Mouse (Mus musculus) left cerebral cortex, adult 2 months (tissue): Measurements from ENCODE around the gene Ube4b. TPM values are rescaled to one million over a fixed set of nuclear protein-coding genes. Genes with fewer than 3 reads are reported as not detected.

Experiments
- DNase-seq, 2 experiments: peaks; one replicate each; pipeline ENCODE4 v3.0.0; 2021 to 2022; ENCODE audit warnings: low spot score in 2 of 2, mixed read lengths in 1 of 2; ENCODE audit errors: extremely low spot score in 1 of 2
- H3K27ac ChIP-seq: fragments of 200-600 bp; 2 replicates; pipeline ENCODE4 v1.8.1; 2022
- H3K4me3 ChIP-seq: fragments of 200-600 bp; 2 replicates; pipeline ENCODE4 v1.8.1; 2022
- CTCF ChIP-seq: fragments of 200-600 bp; IDR thresholded peaks from 2 replicates; pipeline ENCODE4 v1.8.1; 2022; ENCODE audit warnings: antibody characterized with exemption, mild to moderate bottlenecking, moderate library complexity
- intact Hi-C: fragments of 180-260 bp; cut with DNase I; formaldehyde crosslinking; loops from one replicate; pipeline ENCODE4 v1.15.1; 2025
- total RNA-seq, 2 experiments: library from RNA; stranded (reverse); gene quantifications; 2 replicates each; pipeline ENCODE4 v1.2.3; 2021

Ube4b gene
- total RNA-seq, 2 experiments from 2014 or later: 110 TPM

- Histone ChIP-seq H3K27ac (peak within 1 kb of the TSS; percentile 94), H3K4me3 (peak within 1 kb of the TSS; percentile 72)
- peak; percentile 99 to 100 for DNase-seq
- intact Hi-C loops: loop anchor here (2.0 to 5.0 kb wide), 4 partner anchors 43 to 171 kb away; partner anchors contain the start of genes Cenps, Pgd and Ube4b
- TF ChIP-seq CTCF: peak; percentile 99
These were observed 118.7 kb downstream of the Ube4b start, which contains the start of gene Kif1b for GRCm38 (mm10) chr4:149307596-149308490. Kif1b (minus strand) TSS chr4:149307693.

DNA sequence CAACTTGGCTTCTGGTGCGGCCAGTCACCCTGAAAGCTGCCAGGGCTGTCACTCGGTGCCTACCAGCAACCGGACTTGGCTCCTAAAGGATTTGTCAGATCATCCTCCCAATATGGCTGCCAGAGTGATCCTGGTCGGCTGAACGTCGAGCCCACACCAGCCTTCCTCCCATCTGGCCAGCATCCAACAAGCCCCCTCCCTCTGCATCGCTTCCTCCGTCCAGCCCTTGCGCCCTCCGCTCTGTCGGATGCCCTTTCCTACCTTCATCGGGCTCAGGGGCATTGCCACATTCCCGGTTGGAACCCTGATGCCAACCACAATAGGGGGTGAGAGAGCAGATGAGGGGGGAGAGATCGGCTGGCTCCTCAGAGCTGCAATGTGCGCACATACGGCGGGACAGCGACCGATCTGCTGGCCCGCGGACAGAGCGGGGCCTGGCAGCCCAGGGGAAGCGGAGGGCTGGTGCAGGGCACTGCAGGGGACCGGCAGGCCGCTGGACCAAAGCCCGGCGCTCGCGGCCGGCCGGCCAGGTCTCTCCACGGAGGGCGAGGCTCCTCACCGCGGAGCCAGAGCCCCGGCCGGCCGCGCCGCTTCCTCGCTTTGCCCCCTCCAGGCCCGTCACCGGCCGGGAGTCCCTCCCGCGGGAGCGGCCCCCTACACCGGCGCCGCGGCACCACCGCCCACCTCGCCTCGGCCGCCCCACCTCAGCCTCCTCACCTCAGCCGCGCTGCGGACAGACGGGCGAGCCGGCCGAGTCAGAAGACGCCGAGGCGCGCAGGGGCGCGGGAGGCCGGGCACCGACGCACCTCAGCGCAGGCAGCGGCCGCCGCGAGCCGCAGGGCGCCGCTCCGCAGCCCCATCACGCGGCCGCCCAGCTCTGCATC, 119.6 kb downstream of the Ube4b start:
- Histone ChIP-seq H3K4me3 (peak overlapping the region; percentile 72), H3K27ac (peak overlapping the region; percentile 94)
- no peak for TF ChIP-seq CTCF
- peak; percentile 53 to 72 for DNase-seq
- intact Hi-C loops: loop anchor here (2.0 to 5.0 kb wide), 4 partner anchors 42 to 170 kb away; partner anchors contain the start of genes Cenps, Pgd and Ube4b

GRCm38 (mm10) chr4:149305761-149306711, 120.5 kb downstream of the Ube4b start:
- Histone ChIP-seq H3K4me3 (peak overlapping the region; percentile 72), H3K27ac (peak overlapping the region; percentile 94)
- TF ChIP-seq CTCF: no peak; the same call in 1 of the 2 replicates
- DNase-seq: no peak
- intact Hi-C loops: loop anchor here (2.0 to 5.0 kb wide), 4 partner anchors 41 to 169 kb away; partner anchors contain the start of genes Cenps, Pgd and Ube4b

GRCm38 (mm10) chr4:149304466-149304865, 122.1 kb downstream of the Ube4b start:
- intact Hi-C loops: no loop called here
- DNase-seq: no peak
- no peak overlapping the region for H3K27ac ChIP-seq
- peak overlapping the region; percentile 0; the same call in 1 of the 2 replicates for H3K4me3 ChIP-seq
- no peak for TF ChIP-seq CTCF

- no peak overlapping the region for H3K27ac ChIP-seq
- H3K4me3 ChIP-seq: peak overlapping the region; percentile 2
- no peak for TF ChIP-seq CTCF
- intact Hi-C loops: no loop called here
- no peak for DNase-seq
These were observed 123.0 kb downstream of the Ube4b start for GRCm38 (mm10) chr4:149303502-149303901.

DNA sequence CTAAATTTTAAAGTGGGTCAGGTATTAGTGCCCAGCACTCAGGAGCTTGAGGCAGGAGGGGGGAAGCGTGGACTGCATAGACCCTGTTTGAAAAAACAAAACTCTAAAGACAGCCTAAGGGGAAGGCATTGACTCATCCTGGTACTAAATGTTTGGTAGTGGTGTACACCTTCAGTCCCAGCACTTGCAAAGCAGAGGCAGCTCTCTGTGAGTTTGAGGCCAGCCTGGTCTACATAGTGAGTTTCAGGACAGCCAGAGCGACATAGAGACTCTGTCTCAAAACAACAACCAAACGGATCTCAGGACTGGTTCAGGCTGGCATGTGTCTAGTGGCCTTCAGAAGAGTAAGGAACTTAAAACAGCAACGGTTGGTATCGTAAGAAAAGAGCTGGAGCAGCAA, 123.8 kb downstream of the Ube4b start:
- no peak for DNase-seq
- TF ChIP-seq CTCF: no peak
- intact Hi-C loops: no loop called here

DNA sequence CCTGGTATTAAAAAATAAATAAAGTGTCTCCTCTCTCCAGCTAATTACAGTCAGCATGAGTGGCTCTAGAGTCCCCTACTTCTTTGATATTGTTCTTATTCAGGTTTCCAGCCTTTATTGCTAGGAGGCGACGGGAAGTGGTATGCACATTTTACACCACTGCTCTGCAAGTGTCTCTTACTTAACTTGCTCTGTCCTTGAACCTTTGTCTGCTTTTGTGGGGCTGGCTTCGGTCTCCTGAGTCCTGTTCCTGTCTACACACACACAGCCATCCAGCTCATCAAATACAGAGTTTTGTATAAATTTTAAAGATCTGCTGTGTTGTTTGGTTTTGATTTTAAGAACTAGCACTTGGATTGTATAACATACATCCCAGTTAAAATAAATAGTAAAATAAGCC, 124.4 kb downstream of the Ube4b start:
- intact Hi-C loops: no loop called here
- Histone ChIP-seq H3K4me3 (no peak overlapping the region), H3K27ac (no peak overlapping the region)
- DNase-seq: no peak
- TF ChIP-seq CTCF: no peak

More for the DNA sequence above, 123.8 kb downstream of the Ube4b start:
- Histone ChIP-seq H3K27ac (no peak overlapping the region), H3K4me3 (0 out of 2 replicates have a peak overlapping the region, but pooled peaks have one; percentile 2)

DNA sequence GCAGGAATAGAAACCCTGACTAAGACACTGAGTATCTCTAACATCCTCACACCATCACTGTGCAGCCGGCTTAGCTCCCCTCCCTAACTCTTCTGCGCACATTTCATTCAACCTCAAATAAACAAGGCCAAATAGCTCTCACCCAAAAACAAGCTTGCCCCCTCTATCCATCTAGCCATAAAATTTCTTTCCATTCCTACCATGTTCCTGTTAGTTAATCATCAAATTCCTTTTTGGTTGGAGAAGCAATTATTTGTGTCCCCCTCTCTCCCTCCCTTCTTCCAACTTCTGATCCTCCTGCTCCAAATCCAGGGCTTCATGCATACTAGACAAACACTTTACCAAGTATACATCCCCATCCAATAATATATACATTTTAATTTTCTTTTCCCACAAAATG, 130.0 kb downstream of the Ube4b start:
- no peak overlapping the region for H3K27ac ChIP-seq
- TF ChIP-seq CTCF: no peak
- H3K4me3 ChIP-seq: no peak overlapping the region
- DNase-seq: no peak
- intact Hi-C loops: no loop called here

DNA sequence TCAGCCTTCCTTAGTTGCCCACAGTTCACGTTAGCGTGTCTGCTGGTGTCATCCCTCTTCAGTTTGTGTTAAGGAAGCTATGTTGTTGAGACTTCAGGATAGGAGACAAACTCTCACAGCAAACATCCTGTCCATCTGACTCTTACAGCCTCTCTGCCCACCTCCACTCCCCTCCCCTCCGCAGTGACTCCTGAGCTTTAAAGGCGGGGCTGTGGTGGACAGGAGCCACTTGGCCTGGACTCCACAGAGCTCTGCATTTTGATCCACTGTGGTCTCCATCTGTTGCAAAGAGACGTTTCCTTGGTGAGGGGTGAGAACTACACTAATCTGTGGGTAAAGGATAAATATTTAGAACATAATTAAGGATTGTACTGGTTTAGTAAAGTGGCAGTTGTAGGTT, 133.6 kb downstream of the Ube4b start:
- Histone ChIP-seq H3K4me3 (no peak overlapping the region), H3K27ac (no peak overlapping the region)
- no peak for TF ChIP-seq CTCF
- no peak for DNase-seq
- intact Hi-C loops: no loop called here

- TF ChIP-seq CTCF: no peak
- no peak for DNase-seq
- intact Hi-C loops: no loop called here
- H3K27ac ChIP-seq: no peak overlapping the region; the same call in 1 of the 2 replicates
- no peak overlapping the region for H3K4me3 ChIP-seq
These were observed 135.5 kb downstream of the Ube4b start for GRCm38 (mm10) chr4:149291061-149291460.
